Mouse (Mus musculus) MEL (cell line): ENCODE results near the gene 4930512M02Rik. TPM values are rescaled to one million over a fixed set of nuclear protein-coding genes. Genes with fewer than 3 reads are reported as not detected.

Experiments
- DNase-seq: peaks from one replicate; pipeline ENCODE4 v3.0.0; 2011; ENCODE audit warnings: low read depth, low spot score
- H3K27ac ChIP-seq: 2 replicates; pipeline ENCODE4 v1.5.1; 2012; ENCODE audit warnings: low read depth, mild to moderate bottlenecking, control low read depth, low read length, moderate library complexity; ENCODE audit not compliant: control insufficient read depth
- H3K27me3 ChIP-seq, 2 experiments: fragments of 150-350 bp in 1 of 2; sonication (generic) in 1 of 2; 2 replicates each; pipeline ENCODE4 v1.6.1; 2012; ENCODE audit warnings: low read length in 2 of 2, mild to moderate bottlenecking in 2 of 2, improper control_type of control experiment in 1 of 2, moderate library complexity in 1 of 2; ENCODE audit not compliant: insufficient read depth in 2 of 2, control insufficient read depth in 1 of 2
- H3K36me3 ChIP-seq, 2 experiments: 2 replicates each; pipeline ENCODE4 v1.6.1; 2012 to 2014; ENCODE audit warnings: low read length in 2 of 2, improper control_type of control experiment in 1 of 2, inconsistent platforms in 1 of 2, mild to moderate bottlenecking in 1 of 2; ENCODE audit not compliant: insufficient read depth in 2 of 2, control insufficient read depth in 1 of 2
- H3K4me1 ChIP-seq, 2 experiments: fragments of 150-350 bp in 1 of 2; sonication (generic) in 1 of 2; 2 replicates each; pipeline ENCODE4 v1.6.1; 2012; ENCODE audit warnings: low read length in 2 of 2, improper control_type of control experiment in 1 of 2, mild to moderate bottlenecking in 1 of 2; ENCODE audit not compliant: insufficient read depth in 2 of 2, control insufficient read depth in 1 of 2
- H3K4me3 ChIP-seq, 2 experiments: fragments of 150-350 bp in 1 of 2; sonication (generic) in 1 of 2; 2 replicates each; pipeline ENCODE4 v1.5.1; 2012; ENCODE audit warnings: low read depth in 2 of 2, low read length in 2 of 2, mild to moderate bottlenecking in 2 of 2, moderate library complexity in 2 of 2, control low read depth in 1 of 2, improper control_type of control experiment in 1 of 2; ENCODE audit not compliant: control insufficient read depth in 1 of 2, insufficient read depth in 1 of 2
- H3K79me2 ChIP-seq: 2 replicates; pipeline ENCODE4 v1.6.1; 2012; ENCODE audit warnings: mild to moderate bottlenecking, low read length, moderate library complexity; ENCODE audit not compliant: control insufficient read depth, poor library complexity, insufficient read depth
- H3K9ac ChIP-seq: 2 replicates; pipeline ENCODE4 v1.6.1; 2012; ENCODE audit warnings: low read depth, mild to moderate bottlenecking, control low read depth, low read length, moderate library complexity; ENCODE audit not compliant: control insufficient read depth, poor library complexity, severe bottlenecking
- H3K9me3 ChIP-seq: fragments of 150-350 bp; sonication (generic); replicated peaks from 2 replicates; pipeline ENCODE4 v1.6.1; 2012; ENCODE audit warnings: mild to moderate bottlenecking, low read length, improper control_type of control experiment, moderate library complexity; ENCODE audit not compliant: insufficient read depth
- BHLHE40 ChIP-seq: IDR thresholded peaks from 2 replicates; pipeline ENCODE4 v1.6.1; 2012; ENCODE audit warnings: low read depth, mild to moderate bottlenecking, inconsistent platforms, low read length, improper control_type of control experiment, borderline replicate concordance
- CHD1 ChIP-seq: IDR thresholded peaks from 2 replicates; pipeline ENCODE4 v1.6.1; 2012; ENCODE audit warnings: low read depth, mild to moderate bottlenecking, inconsistent platforms, low read length, improper control_type of control experiment
- CHD2 ChIP-seq: IDR thresholded peaks from 2 replicates; pipeline ENCODE4 v1.6.1; 2011; ENCODE audit warnings: low read length, improper control_type of control experiment
- E2F4 ChIP-seq: IDR thresholded peaks from 2 replicates; pipeline ENCODE4 v1.6.1; 2011; ENCODE audit warnings: low read depth, low read length, improper control_type of control experiment, borderline replicate concordance
- ELF1 ChIP-seq: IDR thresholded peaks from 2 replicates; pipeline ENCODE4 v1.6.1; 2014; ENCODE audit warnings: low read depth, mild to moderate bottlenecking, inconsistent platforms, low read length, improper control_type of control experiment, moderate library complexity
- ETS1 ChIP-seq: IDR thresholded peaks from 2 replicates; pipeline ENCODE4 v1.6.1; 2012; ENCODE audit warnings: low read depth, mild to moderate bottlenecking, inconsistent platforms, low read length, improper control_type of control experiment, moderate library complexity
- GABPA ChIP-seq: IDR thresholded peaks from 2 replicates; pipeline ENCODE4 v1.6.1; 2012; ENCODE audit warnings: low read depth, mild to moderate bottlenecking, inconsistent platforms, low read length, improper control_type of control experiment, moderate library complexity
- GATA1 ChIP-seq: IDR thresholded peaks from 2 replicates; pipeline ENCODE4 v1.6.1; 2011; ENCODE audit warnings: low read depth, low read length, improper control_type of control experiment
- HCFC1 ChIP-seq: IDR thresholded peaks from 2 replicates; pipeline ENCODE4 v1.6.1; 2012; ENCODE audit warnings: low read depth, mild to moderate bottlenecking, inconsistent platforms, low read length, improper control_type of control experiment, moderate library complexity
- JUND ChIP-seq: IDR thresholded peaks from 2 replicates; pipeline ENCODE4 v1.6.1; 2011; ENCODE audit warnings: low read depth, mild to moderate bottlenecking, improper control_type of control experiment, low read length
- KAT2A ChIP-seq: conservative IDR thresholded peaks from 2 replicates; pipeline ENCODE4 v1.6.1; 2012; ENCODE audit warnings: low read depth, low read length, improper control_type of control experiment, inconsistent platforms
- MAFK ChIP-seq: IDR thresholded peaks from 2 replicates; pipeline ENCODE4 v1.6.1; 2011; ENCODE audit warnings: low read depth, mild to moderate bottlenecking, low read length, improper control_type of control experiment, borderline replicate concordance
- MAX ChIP-seq: IDR thresholded peaks from 2 replicates; pipeline ENCODE4 v1.6.1; 2011; ENCODE audit warnings: low read length, improper control_type of control experiment
- MAZ ChIP-seq: IDR thresholded peaks from 2 replicates; pipeline ENCODE4 v1.6.1; 2012; ENCODE audit warnings: low read depth, mild to moderate bottlenecking, inconsistent platforms, low read length, improper control_type of control experiment
- MEF2A ChIP-seq: IDR thresholded peaks from 2 replicates; pipeline ENCODE4 v1.6.1; 2014; ENCODE audit warnings: low read depth, mild to moderate bottlenecking, inconsistent platforms, low read length, improper control_type of control experiment; ENCODE audit not compliant: poor library complexity, insufficient replicate concordance, severe bottlenecking; ENCODE audit errors: extremely low read depth
- MXI1 ChIP-seq: IDR thresholded peaks from 2 replicates; pipeline ENCODE4 v1.6.1; 2011; ENCODE audit warnings: mild to moderate bottlenecking, low read depth, low read length, improper control_type of control experiment
- MYC ChIP-seq: IDR thresholded peaks from 2 replicates; pipeline ENCODE4 v1.6.1; 2011; ENCODE audit warnings: low read depth, mild to moderate bottlenecking, low read length, improper control_type of control experiment, moderate library complexity
- NELFE ChIP-seq: IDR thresholded peaks from 2 replicates; pipeline ENCODE4 v1.6.1; 2011; ENCODE audit warnings: low read depth, low read length, improper control_type of control experiment
- NRF1 ChIP-seq: IDR thresholded peaks from 2 replicates; pipeline ENCODE4 v1.6.1; 2014; ENCODE audit warnings: low read depth, mild to moderate bottlenecking, inconsistent platforms, low read length, improper control_type of control experiment, moderate library complexity; ENCODE audit not compliant: poor library complexity, insufficient read depth, severe bottlenecking
- POLR2A ChIP-seq, 2 experiments: IDR thresholded peaks; 2 replicates each; pipeline ENCODE4 v1.6.1; 2011 to 2012; ENCODE audit warnings: low read length in 2 of 2, mild to moderate bottlenecking in 2 of 2, control low read depth in 1 of 2, improper control_type of control experiment in 1 of 2, low read depth in 1 of 2, moderate library complexity in 1 of 2; ENCODE audit not compliant: control insufficient read depth in 1 of 2, insufficient read depth in 1 of 2, poor library complexity in 1 of 2
- POLR2AphosphoS2 ChIP-seq: IDR thresholded peaks from 2 replicates; pipeline ENCODE4 v1.6.1; 2011; ENCODE audit warnings: low read length, improper control_type of control experiment
- RAD21 ChIP-seq: IDR thresholded peaks from 2 replicates; pipeline ENCODE4 v1.6.1; 2011; ENCODE audit warnings: mild to moderate bottlenecking, low read depth, low read length, improper control_type of control experiment
- RCOR1 ChIP-seq: IDR thresholded peaks from 2 replicates; pipeline ENCODE4 v1.6.1; 2012; ENCODE audit warnings: low read depth, mild to moderate bottlenecking, inconsistent platforms, low read length, improper control_type of control experiment
- SIN3A ChIP-seq: IDR thresholded peaks from 2 replicates; pipeline ENCODE4 v1.6.1; 2012; ENCODE audit warnings: low read length, improper control_type of control experiment, inconsistent platforms
- TAL1 ChIP-seq: IDR thresholded peaks from 2 replicates; pipeline ENCODE4 v1.6.1; 2012; ENCODE audit warnings: mild to moderate bottlenecking, inconsistent platforms, low read length, moderate library complexity, mixed read lengths
- TBP ChIP-seq: IDR thresholded peaks from 2 replicates; pipeline ENCODE4 v1.8.0; 2011; ENCODE audit warnings: low read depth, low read length, improper control_type of control experiment
- TCF12 ChIP-seq: IDR thresholded peaks from 2 replicates; pipeline ENCODE4 v1.6.1; 2014; ENCODE audit warnings: low read depth, mild to moderate bottlenecking, inconsistent platforms, low read length, improper control_type of control experiment, moderate library complexity
- USF2 ChIP-seq, 2 experiments: IDR thresholded peaks; 2 replicates each; pipeline ENCODE4 v1.6.1; 2011 to 2012; ENCODE audit warnings: improper control_type of control experiment in 2 of 2, low read length in 2 of 2, borderline replicate concordance in 1 of 2, inconsistent platforms in 1 of 2, low read depth in 1 of 2, mild to moderate bottlenecking in 1 of 2; ENCODE audit not compliant: insufficient read depth in 1 of 2
- ZMIZ1 ChIP-seq: IDR thresholded peaks from 2 replicates; pipeline ENCODE4 v1.6.1; 2012; ENCODE audit warnings: low read depth, mild to moderate bottlenecking, inconsistent platforms, low read length, improper control_type of control experiment, moderate library complexity
- ZNF384 ChIP-seq: IDR thresholded peaks from 2 replicates; pipeline ENCODE4 v1.6.1; 2012; ENCODE audit warnings: low read depth, mild to moderate bottlenecking, inconsistent platforms, low read length, improper control_type of control experiment
- polyA plus RNA-seq, 2 experiments: library from polyadenylated mRNA; stranded (reverse) in 1 of 2; unstranded in 1 of 2; fragments of >175 nt in 1 of 2; fragments of >200 nt in 1 of 2; gene quantifications; 2 replicates each; pipeline versions ENCODE4 v1.2.1 to v1.2.4; 2012; ENCODE audit warnings: low replicate concordance in 2 of 2, low read depth in 1 of 2; ENCODE audit not compliant: insufficient read length in 2 of 2, insufficient read depth in 1 of 2, missing spikeins in 1 of 2
- total RNA-seq: library from RNA; depleted of rRNA; stranded (reverse); fragments of 300-350 nt; gene quantifications from 2 replicates; pipeline ENCODE4 v1.2.3, GENCODE M21; 2012

The 4930512M02Rik gene
- total and polyA plus RNA-seq, 3 experiments, result not detected

DNA sequence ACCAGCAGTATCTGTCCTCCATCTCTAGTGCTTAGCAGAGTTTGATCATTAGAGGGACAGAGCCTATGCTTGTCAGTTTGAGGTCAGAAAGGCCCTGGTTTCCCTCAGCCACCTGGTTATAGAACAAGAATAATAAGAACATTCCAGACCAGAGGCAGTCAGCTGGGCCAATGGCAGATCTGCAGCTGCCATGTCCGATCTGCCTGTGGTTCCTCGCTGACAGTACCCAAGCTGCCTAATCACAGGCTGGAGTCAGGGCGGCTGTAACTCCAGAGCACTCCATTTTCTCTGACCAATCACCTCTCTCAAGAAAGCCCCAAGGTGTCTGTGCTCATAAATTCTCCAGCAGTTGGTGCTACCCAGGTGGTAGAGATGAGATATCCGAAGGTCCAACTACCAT is 30.0 kb upstream of the 4930512M02Rik start:
- DNase-seq, result no peak
- Histone ChIP-seq H3K4me1 (peaks cover 26 to 38% of the 10 kb centered on the region in 2 experiments), H3K27ac (peak overlapping the region; percentile 98)

DNA sequence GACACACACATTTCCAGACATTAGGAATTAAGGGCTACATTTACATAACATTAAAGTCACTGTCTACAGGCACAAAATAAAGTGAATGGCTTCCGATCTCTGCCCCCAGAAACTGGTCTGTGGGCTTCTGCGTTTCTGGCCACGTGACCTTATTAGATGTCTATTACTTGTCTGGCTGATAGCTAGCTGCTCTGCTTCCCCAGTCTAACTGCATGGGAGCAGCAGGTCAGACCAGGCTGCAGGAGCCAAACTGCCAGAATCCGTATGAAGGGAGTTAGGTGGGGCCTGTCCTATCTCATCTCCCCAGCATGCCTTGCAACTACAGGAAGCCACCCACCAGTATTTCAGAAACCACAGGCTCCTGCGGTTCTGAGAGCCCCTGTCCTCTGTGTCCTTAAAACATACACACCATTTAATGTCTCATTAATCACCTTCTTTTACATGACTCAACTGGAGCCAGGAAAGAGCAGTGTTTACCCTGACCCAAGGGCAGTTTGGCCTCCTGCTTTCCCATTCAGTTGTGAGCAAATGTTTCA is 29.4 kb upstream of the 4930512M02Rik start:
- Histone ChIP-seq H3K36me3 (peaks cover 0 to 40% of the 10 kb centered on the region in 2 experiments; a peak in 2 of 4 replicates), H3K4me3 (peak overlapping the region; percentile 24 to 42), H3K79me2 (no peaks in the 10 kb centered on the region), H3K9me3 (no peaks in the 10 kb centered on the region), H3K9ac (peak overlapping the region; percentile 74), H3K27ac (peak overlapping the region; percentile 98), H3K27me3 (no peaks in the 10 kb centered on the region), H3K4me1 (peaks cover 26 to 38% of the 10 kb centered on the region in 2 experiments)
- DNase-seq, result peak; percentile 98
- TF ChIP-seq RAD21, result no peak; the same call in 1 of the 2 replicates
- peak; percentile 99 for TF ChIP-seq NELFE
- TF ChIP-seq POLR2AphosphoS2, result peak; percentile 98
- TF ChIP-seq ELF1, result peak; percentile 82
- TF ChIP-seq POLR2A (IDR thresholded peaks at IDR 0.05; ENCODE audit: control insufficient read depth in 1 of 2, insufficient read depth in 1 of 2, low read depth in 1 of 2, low read length in 2 of 2, poor library complexity in 1 of 2), result peak; percentile 52 to 99; a peak in 2 of 4 replicates
- no peak for TF ChIP-seq GABPA
- peak; percentile 88; the same call in 1 of the 2 replicates for TF ChIP-seq MAZ
- TF ChIP-seq CHD2, result no peak
- TF ChIP-seq GATA1, result peak; percentile 93
- TF ChIP-seq TBP, result peak; percentile 97
- peak; percentile 83 for TF ChIP-seq MYC
- peak; percentile 70 for TF ChIP-seq RCOR1
- TF ChIP-seq MAX, result peak; percentile 99
- peak; percentile 61 for TF ChIP-seq KAT2A
- peak; percentile 91 for TF ChIP-seq SIN3A
- peak; percentile 97 for TF ChIP-seq ZMIZ1
- TF ChIP-seq HCFC1, result peak; percentile 82
- peak; percentile 90; the same call in 1 of the 2 replicates for TF ChIP-seq CHD1
- TF ChIP-seq TAL1, result peak; percentile 88
- TF ChIP-seq USF2 (IDR thresholded peaks at IDR 0.05; ENCODE audit: borderline replicate concordance in 1 of 2, insufficient read depth in 1 of 2, low read depth in 1 of 2, low read length in 2 of 2), result peak; percentile 73 to 96
- TF ChIP-seq BHLHE40, result peak; percentile 85
- peak; percentile 74; the same call in 1 of the 2 replicates for TF ChIP-seq JUND
- TF ChIP-seq ZNF384, result peak; percentile 18; the same call in 1 of the 2 replicates
- TF ChIP-seq NRF1, result peak; percentile 8; the same call in 1 of the 2 replicates
- peak; percentile 90 for TF ChIP-seq ETS1

More for the DNA sequence above, 30.0 kb upstream of the 4930512M02Rik start:
- H3K9me3 ChIP-seq, result no peaks in the 10 kb centered on the region
- peaks cover 0 to 40% of the 10 kb centered on the region in 2 experiments; a peak in 2 of 4 replicates for H3K36me3 ChIP-seq
- TF ChIP-seq GABPA (no peak), ELF1 (no peak), RAD21 (no peak), MXI1 (no peak), E2F4 (no peak), MYC (no peak), SIN3A (no peak), HCFC1 (no peak), USF2 (IDR thresholded peaks at IDR 0.05; ENCODE audit: borderline replicate concordance in 1 of 2, insufficient read depth in 1 of 2, low read depth in 1 of 2, low read length in 2 of 2) (no peak), TCF12 (no peak), KAT2A (no peak), NELFE (no peak), MEF2A (no peak), CHD1 (no peak), MAFK (no peak), BHLHE40 (no peak), GATA1 (no peak), MAX (no peak)
- TF ChIP-seq, all 39 proteins: peak for 0
- Histone ChIP-seq H3K27me3 (no peaks in the 10 kb centered on the region), H3K79me2 (no peaks in the 10 kb centered on the region), H3K9ac (peak overlapping the region; percentile 59), H3K4me3 (no peak overlapping the region)
